In the genomic region with DNA sequence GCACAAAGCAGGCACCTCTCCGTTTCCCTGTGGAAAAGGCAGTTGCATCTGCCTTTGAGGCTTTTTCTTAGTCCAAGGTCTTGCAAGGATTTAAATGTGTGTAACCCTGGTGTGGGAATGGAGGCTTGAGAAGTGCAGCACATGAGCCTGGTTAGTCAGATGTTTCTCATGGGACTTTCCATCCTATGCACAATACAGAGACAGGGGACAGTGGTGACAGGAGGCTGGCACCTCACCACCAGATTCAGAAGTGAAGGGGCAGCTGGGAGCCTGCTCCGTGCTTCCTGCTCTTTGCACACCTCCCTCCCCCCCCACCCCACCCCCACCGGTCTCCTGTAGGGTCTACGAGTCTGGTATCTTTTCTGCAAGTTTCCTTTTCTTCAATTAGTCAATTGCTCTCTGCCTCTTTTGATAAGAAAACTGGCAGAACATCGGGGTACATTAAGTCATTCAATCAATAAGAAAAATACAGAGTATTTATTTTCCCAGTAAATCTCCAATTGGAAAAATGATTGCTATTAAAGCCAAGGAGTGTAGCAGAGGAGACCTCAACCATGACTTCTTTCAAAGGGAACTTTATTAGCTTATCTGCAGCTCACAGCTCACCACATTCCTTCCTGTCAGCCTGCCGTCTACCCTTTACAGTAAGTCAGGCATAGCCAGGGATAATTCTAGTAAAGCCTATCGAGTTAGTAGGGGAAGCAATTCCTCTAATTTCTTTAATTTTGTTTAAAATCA, we compare ENCODE assay signal across 13 mouse cellular contexts.
A peak's percentile ranks its signal among the peaks of the same experiment; 100 is the strongest.
DNase-seq lines count a peak whose midpoint lies in the region; ATAC-seq lines count a peak whose summit lies in the region.
"Had no signal": no experiment of that assay in that cellular context is flagged by ENCODE, and none has a peak within 500 bp of the region (broad histone marks: within the 10 kb centered on the region; RNA-seq: fewer than 3 reads in every experiment).

No protein-coding gene starts in this region.

- 33% methylated on average over 7 of the region's 7 CpGs for WGBS in kidney, embryonic 14.5 days

- H3K4me2 ChIP-seq in kidney, embryonic 14.5 days (replicated peaks; ENCODE audit: low read depth, low read length), result no peak overlapping the region
- H3K4me2 ChIP-seq: hindbrain, embryonic 15.5 days; neural tube, embryonic 15.5 days had no signal

- H3K27me3 ChIP-seq in kidney, embryonic 14.5 days (ENCODE audit: control insufficient read depth, insufficient read depth, low read length), result no peaks in the 10 kb centered on the region
- H3K27me3 ChIP-seq: hindbrain, embryonic 15.5 days; neural tube, embryonic 15.5 days had no signal

- no peaks in the 10 kb centered on the region for H3K4me1 ChIP-seq in kidney, embryonic 14.5 days (ENCODE audit: control insufficient read depth, insufficient read depth, low read length)
- H3K4me1 ChIP-seq: hindbrain, embryonic 15.5 days; neural tube, embryonic 15.5 days had no signal

- no peaks in the 10 kb centered on the region for H3K36me3 ChIP-seq in kidney, embryonic 14.5 days (ENCODE audit: control insufficient read depth, insufficient read depth, low read length)
- H3K36me3 ChIP-seq: hindbrain, embryonic 15.5 days; neural tube, embryonic 15.5 days had no signal

- 0 out of 2 replicates have a peak, but pooled peaks have one; percentile 64 for ATAC-seq in kidney, embryonic 14.5 days (ENCODE audit: low FRiP score, low TSS enrichment)

- no peak overlapping the region for H3K4me3 ChIP-seq in kidney, embryonic 14.5 days (ENCODE audit: low read length)
- H3K4me3 ChIP-seq: erythroblast, embryonic 14.5 days; hindbrain, embryonic 15.5 days; neural tube, embryonic 15.5 days had no signal

- H3K27ac ChIP-seq in kidney, embryonic 14.5 days (ENCODE audit: low read depth, low read length), result no peak overlapping the region
- H3K27ac ChIP-seq: hindbrain, embryonic 15.5 days; neural tube, embryonic 15.5 days had no signal

- no peaks in the 10 kb centered on the region for H3K9me3 ChIP-seq in kidney, embryonic 14.5 days (ENCODE audit: control insufficient read depth, low read length)
- H3K9me3 ChIP-seq: hindbrain, embryonic 15.5 days; neural tube, embryonic 15.5 days had no signal

- no peak for DNase-seq in kidney, postnatal 36 days
- DNase-seq in B cell, adult 2 months, result peak; percentile 50 to 63
- DNase-seq in heart, adult 8-10 months (ENCODE audit: low spot score), result peak; percentile 41
- peak; percentile 43 for DNase-seq in liver
- no peak for DNase-seq in layer of hippocampus, adult 9-10 months (ENCODE audit: low spot score)
- DNase-seq in urinary bladder, postnatal 10 days (ENCODE audit: low spot score), result no peak
- DNase-seq in cerebellum, postnatal 36 days, result no peak
- DNase-seq: cerebellum, adult 9-10 months; layer of hippocampus, adult 9-11 months had no signal

- H3K9ac ChIP-seq in kidney, embryonic 14.5 days (ENCODE audit: low read depth, low read length), result no peak overlapping the region
- H3K9ac ChIP-seq: hindbrain, embryonic 15.5 days; neural tube, embryonic 15.5 days had no signal

Comparison
In these comparisons a context has a peak if more than half of its experiments do, and no peak if none do; other contexts are left out.
1. DNase-seq: peak in B cell, adult 2 months (2 of 2), heart, adult 8-10 months (single experiment) and liver (single experiment); none in kidney, postnatal 36 days (0 of 2), layer of hippocampus, adult 9-10 months (single experiment), urinary bladder, postnatal 10 days (single experiment) and cerebellum, postnatal 36 days (0 of 2).